Mouse (Mus musculus): ENCODE measurements at regions not wholly inside any gene's neighbourhood (a gene's known extent, or its start where the extent isn't known, plus 50 kb on each side); places are given as distances from the start of the nearest gene placed in this dataset.

GRCm38 (mm10) chr15:40046219-40046618, 87.9 kb upstream of the 9330182O14Rik start:
- TF ChIP-seq CTCF (conservative IDR thresholded peaks at IDR 0.05; ENCODE audit: low read length) = no peak
- TF ChIP-seq POU5F1 (IDR thresholded peaks at IDR 0.05; ENCODE audit: borderline replicate concordance, low read length) = no peak

Data from E14TG2a.4 (cell line).